Mouse (Mus musculus): ENCODE results near the gene Prkar1b.

DNA sequence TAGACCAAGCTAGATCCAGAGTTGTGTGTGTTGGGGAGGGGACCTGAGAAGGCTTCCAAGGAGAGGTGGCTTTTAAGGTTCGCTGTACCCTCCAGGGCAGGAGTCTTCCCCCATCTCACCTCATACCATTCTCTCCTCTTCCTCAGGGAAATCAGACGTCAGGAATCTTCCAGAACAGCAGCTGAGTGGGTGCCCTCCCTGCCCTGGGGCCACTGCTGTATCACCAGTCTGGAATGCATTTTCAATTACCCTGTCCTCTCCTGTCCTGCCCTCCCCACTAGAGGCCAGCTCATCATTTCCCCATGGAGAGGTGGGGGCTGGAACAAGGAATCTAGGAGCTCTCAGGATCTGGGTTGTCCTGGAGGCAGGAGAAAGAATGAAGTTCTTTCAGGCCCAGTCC, 139.2 kb downstream of the Prkar1b start:
- TF ChIP-seq CTCF (IDR thresholded peaks at IDR 0.05; ENCODE audit: extremely low read depth, insufficient read depth, insufficient read length, insufficient replicate concordance) (no peak), POLR2A (IDR thresholded peaks at IDR 0.05; ENCODE audit: low read depth, low read length) (no peak)

All from spleen, adult 2 months (tissue).